Comparison of ENCODE assay signal across 16 mouse cellular contexts in the genomic region with DNA sequence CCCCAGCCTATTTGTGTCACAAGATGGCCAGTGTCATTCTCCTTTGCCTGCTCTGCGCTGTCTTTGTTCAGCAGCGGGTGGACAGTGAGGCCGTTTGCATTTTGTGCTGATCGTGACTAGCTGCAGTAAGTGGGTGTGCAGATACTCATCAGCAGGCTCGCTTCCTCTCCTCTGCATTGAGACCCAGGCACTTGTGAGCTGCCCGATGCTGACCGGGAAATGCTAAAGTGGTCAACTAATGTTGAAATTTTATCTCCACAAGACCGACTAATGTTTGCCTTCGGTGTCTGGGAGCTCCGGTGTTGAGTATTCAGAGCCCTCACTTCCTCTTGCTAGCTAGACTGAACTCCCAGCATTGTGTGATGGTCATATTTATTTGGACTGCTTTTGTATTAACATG. TPM values are rescaled to one million over a fixed set of nuclear protein-coding genes. Genes with fewer than 3 reads are reported as not detected.
DNase-seq lines count a peak whose midpoint lies in the region; ATAC-seq and TF ChIP-seq lines count a peak whose summit lies in the region.
"Had no signal": no experiment of that assay in that cellular context is flagged by ENCODE, and none has a peak within 500 bp of the region (broad histone marks: within the 10 kb centered on the region; RNA-seq: fewer than 3 reads in every experiment).

No protein-coding gene starts in this region.

- H3K4me3 ChIP-seq in heart, embryonic 12.5 days = no peak overlapping the region
- H3K4me3 ChIP-seq in thymus, adult 2 months (ENCODE audit: control insufficient read depth, insufficient read depth, low read length) = no peak overlapping the region
- H3K4me3 ChIP-seq: embryonic facial prominence, embryonic 13.5 days; hindbrain, embryonic 13.5 days had no signal

- ATAC-seq in heart, embryonic 12.5 days (ENCODE audit: insufficient number of reproducible peaks, low FRiP score) = no peak
- ATAC-seq in megakaryocyte progenitor cell, adult 5-6 weeks (replicated peaks; ENCODE audit: poor library complexity) = peak; percentile 62
- ATAC-seq: forebrain, embryonic 16.5 days had no signal

- H3K36me3 ChIP-seq in heart, embryonic 12.5 days = peaks cover 57% of the 10 kb centered on the region
- peaks cover 8% of the 10 kb centered on the region; the same call in 1 of the 2 replicates for H3K36me3 ChIP-seq in thymus, adult 2 months (ENCODE audit: control insufficient read depth, insufficient read depth, low read length)
- H3K36me3 ChIP-seq: hindbrain, embryonic 13.5 days had no signal

- no peak overlapping the region for H3K27ac ChIP-seq in heart, embryonic 12.5 days (ENCODE audit: poor library complexity, severe bottlenecking)
- H3K27ac ChIP-seq in thymus, adult 2 months (ENCODE audit: control insufficient read depth, insufficient read depth, low read length) = peak overlapping the region; percentile 47
- H3K27ac ChIP-seq: embryonic facial prominence, embryonic 13.5 days; hindbrain, embryonic 13.5 days had no signal

- peak; percentile 90 for DNase-seq in heart, adult 11 months
- DNase-seq in thymus, adult 2 months = no peak
- DNase-seq in thymus, postnatal 14 days = no peak
- DNase-seq in cerebellum, postnatal 36 days = no peak
- DNase-seq in layer of hippocampus, adult 9-11 months = no peak
- DNase-seq in heart, postnatal 14 days = no peak
- DNase-seq: cerebellum, adult 2 months; kidney, adult 9 months; kidney, postnatal 4 days; layer of hippocampus, postnatal 36 days; thymus, adult 18-20 months had no signal

- peaks cover 26% of the 10 kb centered on the region for H3K4me1 ChIP-seq in heart, embryonic 12.5 days (replicated peaks)
- H3K4me1 ChIP-seq in thymus, adult 2 months (replicated peaks; ENCODE audit: control insufficient read depth, insufficient read depth, low read length) = peaks cover 38% of the 10 kb centered on the region
- H3K4me1 ChIP-seq: hindbrain, embryonic 13.5 days had no signal

- no peaks in the 10 kb centered on the region for H3K27me3 ChIP-seq in heart, embryonic 12.5 days (replicated peaks)
- no peaks in the 10 kb centered on the region for H3K27me3 ChIP-seq in thymus, adult 2 months (ENCODE audit: control insufficient read depth, insufficient read depth, low read length)
- H3K27me3 ChIP-seq: embryonic facial prominence, embryonic 13.5 days; hindbrain, embryonic 13.5 days had no signal

- H3K4me2 ChIP-seq in heart, embryonic 12.5 days = no peak overlapping the region
- H3K4me2 ChIP-seq: embryonic facial prominence, embryonic 13.5 days; hindbrain, embryonic 13.5 days had no signal

- H3K9ac ChIP-seq in heart, embryonic 12.5 days = no peak overlapping the region
- H3K9ac ChIP-seq: embryonic facial prominence, embryonic 13.5 days; hindbrain, embryonic 13.5 days had no signal

- H3K9me3 ChIP-seq in heart, embryonic 12.5 days (replicated peaks) = no peaks in the 10 kb centered on the region
- H3K9me3 ChIP-seq: embryonic facial prominence, embryonic 13.5 days; hindbrain, embryonic 13.5 days had no signal

- WGBS in heart, embryonic 12.5 days = 46% methylated on average over 10 of the region's 10 CpGs
- WGBS in thymus, adult 2 months = 58% methylated on average over 10 of the region's 10 CpGs

- TF ChIP-seq CTCF in thymus, adult 2 months (IDR thresholded peaks at IDR 0.05; ENCODE audit: borderline replicate concordance, control insufficient read depth, extremely low read depth, insufficient read depth, low read length, poor library complexity) = no peak

- intact Hi-C loops in heart, postnatal 14 days (cut with DNase I) = no loop called here

- TF ChIP-seq POLR2A in thymus, adult 2 months (IDR thresholded peaks at IDR 0.05; ENCODE audit: control insufficient read depth, extremely low read depth, insufficient read depth, low read length, poor library complexity) = no peak

RNA-seq across cellular contexts. Expression of a gene that starts 10.7 kb away (rescaled TPM):
- polyA plus RNA-seq in heart, embryonic 12.5 days (2016; fragmentation: Nextera tagmentation; extraction: Ambion mirVana) = 119 and 125 TPM in 2 replicates
- 123 and 128 TPM in 2 replicates for polyA plus RNA-seq in thymus, adult 2 months (2012; rRNA removed)
- 121 and 124 TPM in 2 replicates for total RNA-seq in megakaryocyte progenitor cell, adult 5-6 weeks (2015)
- total RNA-seq in megakaryocyte progenitor cell, adult 5-6 weeks (2017) = 106 and 123 TPM in 2 replicates
- 10 to 100 TPM; 45.9 to 50.4 TPM for total RNA-seq in heart, postnatal 14 days (2021)
